Mouse (Mus musculus): ENCODE results near the gene Dkkl1. TPM values are rescaled to one million over a fixed set of nuclear protein-coding genes. Genes with fewer than 3 reads are reported as not detected.
A peak's percentile ranks its signal among the peaks of the same experiment; 100 is the strongest.

Dkkl1 gene
- polyA plus RNA-seq, 1 experiment from 2014 or later: 2.1 TPM

DNA sequence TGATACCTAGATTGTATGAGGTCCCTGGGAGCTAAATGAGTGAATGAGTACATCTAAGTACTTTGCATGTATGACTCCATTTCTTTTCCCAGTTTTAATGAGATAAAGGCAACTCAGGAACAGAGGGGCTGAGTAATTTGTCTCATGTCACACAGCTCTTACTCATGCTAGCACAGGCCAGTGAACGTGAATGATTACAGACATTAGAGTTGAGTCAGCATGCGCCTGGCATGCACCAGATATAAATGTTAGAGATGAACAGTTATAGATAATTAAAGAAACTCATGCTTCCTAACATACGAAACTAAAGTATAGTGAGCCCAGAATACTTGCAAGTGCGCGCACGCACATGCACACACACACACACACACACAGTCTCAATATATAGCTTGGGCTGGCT lies 21.8 kb downstream of the Dkkl1 start:
- no peak for ATAC-seq (ENCODE audit: insufficient read depth, low FRiP score)
- Histone ChIP-seq H3K4me2 (ENCODE audit: low read depth, low read length) (no peak overlapping the region), H3K4me1 (ENCODE audit: control insufficient read depth, insufficient read depth, low read length) (no peaks in the 10 kb centered on the region; the same call in 1 of the 2 replicates), H3K9ac (ENCODE audit: low read length) (no peak overlapping the region), H3K36me3 (ENCODE audit: control insufficient read depth, insufficient read depth, low read length) (no peaks in the 10 kb centered on the region), H3K27me3 (ENCODE audit: control insufficient read depth, insufficient read depth, low read length) (0 out of 2 replicates have a peak, but pooled peaks cover 19% of the 10 kb centered on the region), H3K9me3 (replicated peaks; ENCODE audit: control insufficient read depth, low read length) (no peaks in the 10 kb centered on the region), H3K27ac (ENCODE audit: low read length) (no peak overlapping the region), H3K4me3 (replicated peaks; ENCODE audit: low read length) (no peak overlapping the region)
- 88% methylated on average over 6 of the region's 6 CpGs for WGBS

DNA sequence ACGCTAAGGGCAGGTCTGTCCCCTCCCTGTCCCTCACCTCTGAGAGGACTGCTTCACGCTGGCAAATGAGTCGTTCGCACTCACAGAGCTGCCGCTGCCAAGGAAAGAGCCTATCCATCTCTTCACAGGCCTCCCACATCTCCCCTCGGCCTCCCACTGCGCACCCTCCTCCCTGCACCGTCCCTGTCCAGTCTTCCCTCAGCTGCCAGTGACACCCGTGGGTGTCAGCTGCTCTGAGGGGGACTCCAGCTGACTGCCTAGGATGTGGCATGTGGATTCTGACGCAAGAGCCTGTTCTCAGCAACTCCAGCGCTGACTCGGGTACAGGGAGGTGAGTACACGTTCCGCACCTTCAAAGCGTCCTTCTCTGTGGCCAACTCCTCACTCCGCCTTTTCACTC lies 22.3 kb downstream of the Dkkl1 start:
- H3K9me3 ChIP-seq (replicated peaks; ENCODE audit: control insufficient read depth, low read length): no peaks in the 10 kb centered on the region
- no peaks in the 10 kb centered on the region; the same call in 1 of the 2 replicates for H3K4me1 ChIP-seq (ENCODE audit: control insufficient read depth, insufficient read depth, low read length)
- H3K4me3 ChIP-seq (replicated peaks; ENCODE audit: low read length): no peak overlapping the region
- 58% methylated on average over 16 of the region's 16 CpGs for WGBS
- no peak overlapping the region for H3K9ac ChIP-seq (ENCODE audit: low read length)
- H3K27me3 ChIP-seq (ENCODE audit: control insufficient read depth, insufficient read depth, low read length): peaks cover 24% of the 10 kb centered on the region; the same call in 1 of the 2 replicates
- no peak overlapping the region for H3K4me2 ChIP-seq (ENCODE audit: low read depth, low read length)
- no peak overlapping the region for H3K27ac ChIP-seq (ENCODE audit: low read length)
- H3K36me3 ChIP-seq (ENCODE audit: control insufficient read depth, insufficient read depth, low read length): no peaks in the 10 kb centered on the region
- ATAC-seq (ENCODE audit: insufficient read depth, low FRiP score): no peak

GRCm38 (mm10) chr7:45185921-45186320 lies 26.0 kb downstream of the Dkkl1 start:
- WGBS: 64% methylated on average over 7 of the region's 7 CpGs
- Histone ChIP-seq H3K27ac (ENCODE audit: low read length) (no peak overlapping the region), H3K9me3 (replicated peaks; ENCODE audit: control insufficient read depth, low read length) (no peaks in the 10 kb centered on the region), H3K9ac (ENCODE audit: low read length) (no peak overlapping the region), H3K4me2 (ENCODE audit: low read depth, low read length) (no peak overlapping the region), H3K36me3 (ENCODE audit: control insufficient read depth, insufficient read depth, low read length) (no peaks in the 10 kb centered on the region), H3K4me1 (ENCODE audit: control insufficient read depth, insufficient read depth, low read length) (no peaks in the 10 kb centered on the region), H3K4me3 (replicated peaks; ENCODE audit: low read length) (no peak overlapping the region), H3K27me3 (ENCODE audit: control insufficient read depth, insufficient read depth, low read length) (peaks cover 53% of the 10 kb centered on the region)
- no peak for ATAC-seq (ENCODE audit: insufficient read depth, low FRiP score)

DNA sequence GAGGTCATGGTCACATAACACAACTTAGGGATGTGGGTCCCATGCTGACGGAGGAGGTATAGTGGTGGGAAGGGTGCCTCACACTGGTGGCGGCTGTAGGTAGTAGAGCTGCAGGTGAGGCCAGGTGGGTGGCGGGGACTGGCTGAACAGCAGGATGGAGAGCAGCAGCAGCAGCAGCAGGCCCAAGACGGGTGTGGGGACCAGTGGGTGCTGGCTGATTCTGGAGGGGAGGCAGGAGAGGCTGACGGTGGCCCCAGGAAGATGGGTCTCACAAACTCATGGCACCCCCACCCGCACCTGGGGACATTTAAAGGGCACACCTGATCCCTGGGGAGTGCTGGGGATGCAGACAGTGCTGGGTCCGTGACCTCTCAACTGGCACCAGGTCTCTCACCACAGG lies 28.3 kb downstream of the Dkkl1 start:
- Histone ChIP-seq H3K4me3 (replicated peaks; ENCODE audit: low read length) (no peak overlapping the region), H3K27ac (ENCODE audit: low read length) (no peak overlapping the region), H3K9me3 (replicated peaks; ENCODE audit: control insufficient read depth, low read length) (no peaks in the 10 kb centered on the region), H3K4me1 (ENCODE audit: control insufficient read depth, insufficient read depth, low read length) (no peaks in the 10 kb centered on the region), H3K27me3 (ENCODE audit: control insufficient read depth, insufficient read depth, low read length) (peaks cover 69% of the 10 kb centered on the region), H3K36me3 (ENCODE audit: control insufficient read depth, insufficient read depth, low read length) (no peaks in the 10 kb centered on the region), H3K9ac (ENCODE audit: low read length) (no peak overlapping the region), H3K4me2 (ENCODE audit: low read depth, low read length) (no peak overlapping the region)
- WGBS: 63% methylated on average over 7 of the region's 7 CpGs
- ATAC-seq (ENCODE audit: insufficient read depth, low FRiP score): no peak

- 13% methylated on average over 11 of the region's 11 CpGs for WGBS
- no peaks in the 10 kb centered on the region for H3K36me3 ChIP-seq (ENCODE audit: control insufficient read depth, insufficient read depth, low read length)
- H3K27me3 ChIP-seq (ENCODE audit: control insufficient read depth, insufficient read depth, low read length): peaks cover 77% of the 10 kb centered on the region
- peak overlapping the region; percentile 55 for H3K4me2 ChIP-seq (ENCODE audit: low read depth, low read length)
- no peaks in the 10 kb centered on the region for H3K4me1 ChIP-seq (ENCODE audit: control insufficient read depth, insufficient read depth, low read length)
- ATAC-seq (ENCODE audit: insufficient read depth, low FRiP score): peak; percentile 14; the same call in 1 of the 2 replicates
- peak overlapping the region; percentile 38 for H3K4me3 ChIP-seq (replicated peaks; ENCODE audit: low read length)
- no peaks in the 10 kb centered on the region for H3K9me3 ChIP-seq (replicated peaks; ENCODE audit: control insufficient read depth, low read length)
- no peak overlapping the region for H3K27ac ChIP-seq (ENCODE audit: low read length)
- H3K9ac ChIP-seq (ENCODE audit: low read length): peak overlapping the region; percentile 61
Measured at GRCm38 (mm10) chr7:45182606-45183005, 29.3 kb downstream of the Dkkl1 start.

DNA sequence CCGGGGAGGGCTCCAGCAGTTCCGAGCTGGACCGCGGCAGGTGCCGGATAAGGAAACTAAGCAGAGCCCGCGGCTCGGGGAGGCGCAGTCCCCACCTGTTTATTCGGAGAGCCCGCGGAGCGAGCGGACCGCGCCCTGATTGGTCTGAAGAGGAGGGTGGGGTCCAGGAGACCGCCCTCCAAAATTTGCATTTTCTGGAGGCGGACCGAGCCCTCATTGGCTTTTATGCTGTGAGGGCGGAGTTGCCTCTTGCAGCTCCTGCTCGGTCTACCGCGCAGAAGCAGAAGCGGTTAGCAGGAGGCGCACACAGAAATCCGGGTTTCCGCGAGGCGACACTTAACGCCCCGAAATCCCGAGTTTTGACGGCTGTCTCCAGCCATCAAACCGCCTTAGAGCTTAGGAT lies 29.7 kb downstream of the Dkkl1 start:
- under 1% methylated on average over 34 of the region's 34 CpGs for WGBS
- H3K9ac ChIP-seq (ENCODE audit: low read length): peak overlapping the region; percentile 61
- no peak overlapping the region for H3K27ac ChIP-seq (ENCODE audit: low read length)

GRCm38 (mm10) chr7:45181540-45181939 lies 30.4 kb downstream of the Dkkl1 start:
- Histone ChIP-seq H3K4me1 (ENCODE audit: control insufficient read depth, insufficient read depth, low read length) (no peaks in the 10 kb centered on the region), H3K27ac (ENCODE audit: low read length) (no peak overlapping the region), H3K4me2 (ENCODE audit: low read depth, low read length) (no peak overlapping the region), H3K9me3 (replicated peaks; ENCODE audit: control insufficient read depth, low read length) (no peaks in the 10 kb centered on the region), H3K27me3 (ENCODE audit: control insufficient read depth, insufficient read depth, low read length) (peaks cover 83% of the 10 kb centered on the region), H3K9ac (ENCODE audit: low read length) (no peak overlapping the region), H3K4me3 (replicated peaks; ENCODE audit: low read length) (0 out of 2 replicates have a peak overlapping the region, but pooled peaks have one; percentile 9), H3K36me3 (ENCODE audit: control insufficient read depth, insufficient read depth, low read length) (no peaks in the 10 kb centered on the region)
- no peak for ATAC-seq (ENCODE audit: insufficient read depth, low FRiP score)
- 6% methylated on average over 29 of the region's 35 CpGs for WGBS

More for the DNA sequence above, 29.7 kb downstream of the Dkkl1 start:
- Histone ChIP-seq H3K9me3 (replicated peaks; ENCODE audit: control insufficient read depth, low read length) (no peaks in the 10 kb centered on the region), H3K4me2 (ENCODE audit: low read depth, low read length) (peak overlapping the region; percentile 55), H3K4me3 (replicated peaks; ENCODE audit: low read length) (peak overlapping the region; percentile 38), H3K27me3 (ENCODE audit: control insufficient read depth, insufficient read depth, low read length) (peaks cover 81% of the 10 kb centered on the region), H3K36me3 (ENCODE audit: control insufficient read depth, insufficient read depth, low read length) (no peaks in the 10 kb centered on the region), H3K4me1 (ENCODE audit: control insufficient read depth, insufficient read depth, low read length) (no peaks in the 10 kb centered on the region)
- peak; percentile 92 for ATAC-seq (ENCODE audit: insufficient read depth, low FRiP score)

- Histone ChIP-seq H3K27ac (ENCODE audit: low read length) (no peak within 1 kb of the TSS), H3K4me2 (ENCODE audit: low read depth, low read length) (no peak within 1 kb of the TSS), H3K27me3 (ENCODE audit: control insufficient read depth, insufficient read depth, low read length) (peaks cover 87% of the 10 kb centered on the region), H3K36me3 (ENCODE audit: control insufficient read depth, insufficient read depth, low read length) (no peaks in the 10 kb centered on the region), H3K9ac (ENCODE audit: low read length) (no peak within 1 kb of the TSS), H3K4me3 (replicated peaks; ENCODE audit: low read length) (0 out of 2 replicates have a peak within 1 kb of the TSS, but pooled peaks have one; percentile 9), H3K9me3 (replicated peaks; ENCODE audit: control insufficient read depth, low read length) (no peaks in the 10 kb centered on the region), H3K4me1 (ENCODE audit: control insufficient read depth, insufficient read depth, low read length) (peaks cover 4% of the 10 kb centered on the region; the same call in 1 of the 2 replicates)
- no peak for ATAC-seq (ENCODE audit: insufficient read depth, low FRiP score)
- WGBS: 20% methylated on average over 20 of the region's 20 CpGs
Measured at GRCm38 (mm10) chr7:45180896-45181477, 31.0 kb downstream of the Dkkl1 start, which contains the start of gene Pth2. Gene Pth2 (plus strand): TSS chr7:45180995.

DNA sequence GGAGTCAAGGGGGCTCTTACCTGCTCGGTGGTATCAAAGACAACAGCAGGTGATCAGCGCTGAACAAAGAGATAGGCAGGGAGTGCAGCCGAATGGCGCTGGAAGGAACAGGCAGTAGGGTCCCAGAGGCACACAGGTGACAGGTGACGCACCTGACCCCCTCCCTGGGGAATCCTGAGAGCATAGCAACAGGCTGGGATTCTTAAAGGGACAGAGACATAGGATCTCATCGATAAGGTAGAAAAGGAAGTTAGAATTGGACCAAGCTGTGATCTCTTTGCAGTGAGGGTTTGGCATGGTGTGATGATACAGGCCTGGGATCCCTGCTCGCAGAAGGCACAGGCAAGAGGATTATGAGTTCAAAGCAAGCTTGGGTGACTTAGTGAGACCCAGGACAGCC lies 32.5 kb downstream of the Dkkl1 start, which contains the start of gene Gfy:
Gfy (minus strand) TSS at position 101 of the 400 bp plus-strand sequence.
- Histone ChIP-seq H3K9ac (ENCODE audit: low read length) (no peak within 1 kb of the TSS), H3K36me3 (ENCODE audit: control insufficient read depth, insufficient read depth, low read length) (no peaks in the 10 kb centered on the region), H3K4me2 (ENCODE audit: low read depth, low read length) (no peak within 1 kb of the TSS), H3K4me3 (replicated peaks; ENCODE audit: low read length) (no peak within 1 kb of the TSS), H3K4me1 (ENCODE audit: control insufficient read depth, insufficient read depth, low read length) (peaks cover 10% of the 10 kb centered on the region; the same call in 1 of the 2 replicates), H3K27me3 (ENCODE audit: control insufficient read depth, insufficient read depth, low read length) (peaks cover 91% of the 10 kb centered on the region), H3K9me3 (replicated peaks; ENCODE audit: control insufficient read depth, low read length) (no peaks in the 10 kb centered on the region), H3K27ac (ENCODE audit: low read length) (no peak within 1 kb of the TSS)
- WGBS: 20% methylated on average over 7 of the region's 7 CpGs
- ATAC-seq (ENCODE audit: insufficient read depth, low FRiP score): no peak

Data from stomach, embryonic 16.5 days (tissue).